ENCODE assay signal across 16 mouse cellular contexts in the genomic region with DNA sequence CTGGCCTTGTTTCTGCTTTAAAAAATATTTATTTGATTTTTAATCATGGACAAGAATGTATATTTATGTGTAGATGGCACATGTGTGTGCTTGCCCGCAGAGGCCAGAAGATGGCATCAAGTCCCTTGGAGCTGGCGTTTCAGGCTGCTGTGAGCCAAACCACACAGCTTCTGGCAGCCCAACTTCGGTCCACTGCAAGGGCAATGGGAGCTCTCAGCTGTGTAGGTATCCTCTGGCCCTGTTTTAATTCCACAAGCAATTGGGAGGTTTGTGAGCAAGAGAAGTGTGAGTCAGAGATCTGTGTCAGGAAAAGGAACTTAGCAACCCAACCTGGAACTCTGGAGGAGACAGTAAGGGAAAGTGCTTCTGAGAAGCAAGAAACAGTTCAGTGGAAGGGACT.
"Had no signal": no experiment of that assay in that cellular context is flagged by ENCODE, and none has a peak within 500 bp of the region (broad histone marks: within the 10 kb centered on the region; RNA-seq: fewer than 3 reads in every experiment).

No protein-coding gene starts in this region.

- H3K4me3 ChIP-seq: liver, embryonic 15.5 days; lung, embryonic 15.5 days; megakaryocyte, embryonic 14.5 days; midbrain, embryonic 13.5 days; midbrain, embryonic 15.5 days; neural tube, embryonic 12.5 days had no signal

- ATAC-seq: liver, postnatal 0 days; lung, postnatal 0 days; midbrain, embryonic 13.5 days; midbrain, embryonic 15.5 days had no signal

- H3K4me1 ChIP-seq: liver, embryonic 15.5 days; lung, embryonic 15.5 days; megakaryocyte, embryonic 14.5 days; midbrain, embryonic 13.5 days; midbrain, embryonic 15.5 days; neural tube, embryonic 12.5 days had no signal

- H3K27me3 ChIP-seq: liver, embryonic 15.5 days; lung, embryonic 15.5 days; megakaryocyte, embryonic 14.5 days; midbrain, embryonic 13.5 days; midbrain, embryonic 15.5 days; neural tube, embryonic 12.5 days had no signal

- H3K36me3 ChIP-seq: liver, embryonic 15.5 days; lung, embryonic 15.5 days; midbrain, embryonic 13.5 days; midbrain, embryonic 15.5 days; neural tube, embryonic 12.5 days had no signal

- DNase-seq: liver, postnatal 0 days; lung, adult 2 months; lung, postnatal 14 days; lung, postnatal 36 days; right cerebral cortex, postnatal 14 days; thymus, adult 18-20 months; thymus, postnatal 25 days; thymus, postnatal 4 days had no signal

- H3K27ac ChIP-seq: liver, embryonic 15.5 days; lung, embryonic 15.5 days; macrophage; midbrain, embryonic 13.5 days; midbrain, embryonic 15.5 days; neural tube, embryonic 12.5 days had no signal

- H3K9me3 ChIP-seq: liver, embryonic 15.5 days; lung, embryonic 15.5 days; midbrain, embryonic 15.5 days; neural tube, embryonic 12.5 days had no signal
